Mouse (Mus musculus): ENCODE results near the gene Slc25a23.

Slc25a23 gene

DNA sequence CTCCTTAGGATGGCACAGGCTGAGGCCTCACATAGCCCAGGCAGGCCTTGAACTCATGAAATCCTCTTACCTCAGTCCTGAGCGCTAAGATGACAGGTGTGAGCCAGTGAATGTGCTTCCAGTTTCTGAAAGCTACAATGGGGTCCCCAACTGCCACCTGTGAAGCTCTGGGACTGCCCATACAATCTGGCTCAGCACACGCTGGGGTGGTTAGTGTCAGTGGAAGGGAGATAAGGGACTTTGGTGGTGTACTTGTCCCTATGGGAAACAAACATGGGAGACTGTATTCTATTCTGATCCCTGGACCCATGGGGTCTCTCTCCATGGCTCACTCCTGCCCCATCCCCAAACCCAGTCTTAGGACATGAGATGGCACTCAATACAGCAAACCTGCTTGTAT is 40.0 kb downstream of the Slc25a23 start:
- no peak for DNase-seq (ENCODE audit: low spot score in 2 of 2)

DNA sequence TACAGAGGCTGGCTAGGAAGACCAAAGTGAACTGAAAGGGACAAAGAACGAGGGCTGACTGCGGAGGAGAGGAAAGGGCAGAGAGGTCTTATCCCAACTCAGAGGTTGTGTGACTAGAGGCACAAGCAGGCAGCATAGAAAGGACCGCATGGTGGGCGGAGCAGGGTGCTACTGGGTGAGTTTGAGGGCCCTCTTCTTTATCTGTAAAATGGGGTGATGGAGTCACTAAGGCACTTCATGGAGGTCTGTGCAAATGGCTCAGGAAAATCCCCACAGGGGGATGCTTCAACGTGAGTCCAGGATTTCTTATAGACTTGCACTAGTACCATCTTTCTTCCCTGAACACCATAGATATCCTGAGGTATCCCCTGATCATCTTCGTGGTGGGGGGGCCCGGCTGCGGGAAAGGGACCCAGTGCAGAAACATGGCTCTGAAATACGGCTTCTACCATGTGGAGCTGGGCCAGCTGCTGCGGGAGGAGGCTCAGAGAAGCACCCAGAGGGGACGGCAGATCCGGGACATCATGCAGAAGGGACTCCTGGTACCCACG is 47.3 kb downstream of the Slc25a23 start:
- no peak for DNase-seq (ENCODE audit: low spot score in 2 of 2)

DNA sequence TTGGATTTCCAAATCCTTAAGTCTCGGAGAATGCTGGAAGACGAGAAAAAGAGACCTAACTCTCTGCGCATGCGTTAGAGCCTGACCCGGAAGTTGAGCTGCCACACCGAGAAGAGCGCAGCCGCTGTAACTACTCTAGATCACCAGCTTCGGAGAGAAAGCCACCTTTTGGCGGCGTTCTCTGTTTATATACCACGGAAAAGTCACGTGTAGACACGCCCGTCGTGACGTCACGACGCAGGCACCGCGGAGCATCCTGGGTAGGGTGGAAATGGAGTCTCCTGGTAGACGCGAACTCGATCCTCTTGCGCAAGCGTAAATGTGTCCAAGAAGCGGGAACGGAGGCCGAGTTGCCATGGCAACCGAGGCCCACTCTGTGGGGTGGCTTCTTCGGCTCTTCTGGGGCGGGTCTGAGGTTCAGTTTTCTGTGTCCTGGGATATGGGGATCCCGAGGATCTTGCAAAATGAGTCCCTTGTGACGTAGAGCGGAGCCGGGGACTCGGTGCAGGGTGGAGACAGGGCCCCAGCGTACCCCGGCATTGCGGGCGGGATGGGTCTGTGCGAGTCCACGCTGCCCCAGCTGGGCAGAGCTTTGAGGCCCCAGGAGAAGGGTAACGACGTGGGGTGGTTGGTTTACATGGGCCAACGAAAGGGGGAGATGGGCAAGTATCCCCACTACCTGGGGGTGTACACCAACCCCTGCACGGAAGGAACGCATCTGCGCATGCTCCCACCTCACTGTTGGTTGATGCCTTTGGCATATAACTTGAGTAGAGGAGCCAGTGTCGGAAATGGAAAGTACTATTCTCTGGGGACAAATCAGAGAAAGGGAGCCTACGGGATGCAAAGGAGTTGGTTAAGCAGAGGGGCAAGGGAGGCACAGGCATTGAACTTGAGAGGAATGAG is 48.2 kb downstream of the Slc25a23 start, which contains the start of the genes Gtf2f1 and Gm17949:
TSS of gene Gtf2f1 (minus strand) at position 53 of the 906 bp plus-strand sequence.
TSS of gene Gm17949 (plus strand) at position 234 of the 906 bp plus-strand sequence.
- peak; percentile 94 for DNase-seq (ENCODE audit: low spot score in 2 of 2)

DNA sequence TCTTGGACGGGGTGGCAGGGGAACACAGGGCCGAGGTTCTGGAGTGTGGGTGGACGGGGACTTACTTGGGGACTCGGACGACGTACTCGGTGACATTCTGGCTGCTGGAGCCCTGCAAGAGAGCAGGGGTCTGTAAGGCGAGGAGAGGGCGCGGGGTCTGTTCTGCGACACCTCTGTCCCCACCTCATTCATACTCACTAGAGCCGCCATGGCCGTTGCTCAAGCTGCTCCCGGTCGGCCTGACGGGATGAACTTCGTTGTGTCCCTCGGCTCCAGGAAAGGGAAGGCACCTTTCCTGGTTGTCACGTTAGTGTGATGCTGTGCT is 48.8 kb downstream of the Slc25a23 start:
- DNase-seq (ENCODE audit: low spot score in 2 of 2), result no peak

DNA sequence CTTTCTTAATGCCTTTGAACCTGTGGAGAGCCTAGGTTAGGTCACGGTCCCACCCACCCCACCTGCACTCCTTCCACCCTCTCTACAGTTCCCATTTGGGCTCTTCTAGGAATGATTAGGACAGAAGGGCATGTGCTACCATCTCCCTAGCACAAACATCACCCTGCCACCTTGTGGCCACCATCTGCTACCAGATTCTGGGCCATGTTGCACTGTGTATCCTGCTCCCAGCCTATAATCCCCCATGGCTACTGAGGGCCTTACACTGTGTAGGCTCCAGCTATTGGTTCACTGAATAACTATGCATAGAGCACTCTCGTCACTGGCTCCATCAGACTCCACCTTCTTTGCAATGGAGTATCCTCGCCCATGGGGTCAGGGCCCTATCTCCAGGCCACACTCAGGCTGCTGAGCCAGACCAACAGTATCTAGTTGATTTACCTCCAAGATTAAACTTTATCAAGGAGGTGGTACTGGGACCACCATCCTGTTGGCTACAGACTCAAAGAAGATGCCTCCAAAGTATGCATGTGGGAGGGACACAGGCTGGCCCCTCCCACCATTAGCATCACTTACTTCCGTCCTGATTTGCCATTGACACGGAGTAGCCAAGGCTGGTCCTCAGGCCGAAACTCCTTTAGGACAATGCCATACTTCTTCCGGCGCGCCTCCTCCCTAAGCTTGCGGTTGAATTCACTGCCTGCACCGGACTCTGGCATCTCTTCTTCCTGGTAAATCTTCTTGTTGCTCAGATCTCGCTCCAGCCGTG is 52.3 kb downstream of the Slc25a23 start:
- DNase-seq (ENCODE audit: low spot score in 2 of 2), result no peak

DNA sequence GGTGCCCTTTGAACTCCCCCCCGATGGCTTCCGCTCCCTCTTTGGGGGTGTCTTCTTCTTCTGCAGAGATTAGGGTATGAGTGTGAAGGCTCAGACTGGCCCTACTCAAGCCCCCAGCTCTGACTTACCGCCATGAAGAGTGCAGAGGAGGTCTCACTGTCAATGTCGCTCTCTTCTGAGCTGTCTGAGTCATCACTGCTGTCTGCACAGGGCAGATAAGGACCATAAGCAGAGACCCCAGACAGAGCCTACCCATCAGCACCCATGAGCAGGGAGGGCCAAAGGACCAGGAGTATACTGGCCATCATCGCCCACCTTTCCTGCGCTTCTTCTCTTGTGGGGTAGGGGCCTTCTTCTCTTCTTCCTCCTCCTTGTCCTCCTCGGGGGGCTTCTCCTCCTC is 55.7 kb downstream of the Slc25a23 start:
- DNase-seq (ENCODE audit: low spot score in 2 of 2), result no peak

DNA sequence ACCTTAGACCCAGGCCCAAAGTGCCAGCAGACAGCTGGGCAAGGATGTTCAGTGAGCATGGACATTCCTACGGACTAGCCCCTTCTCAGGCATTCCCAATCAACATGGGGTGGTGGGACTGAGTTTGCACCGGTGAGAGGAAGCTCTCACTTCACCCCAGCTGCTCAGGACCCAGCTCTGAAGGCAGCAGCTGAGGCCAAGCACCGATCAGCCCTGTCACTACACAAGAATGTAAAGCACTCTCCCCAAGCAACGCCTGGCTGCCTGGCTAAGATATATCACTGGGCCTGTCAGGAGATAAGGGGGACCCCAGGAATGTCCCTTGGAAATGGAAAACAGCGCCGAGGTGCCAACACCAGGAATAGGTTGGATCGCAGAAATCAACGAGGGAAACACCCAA is 58.4 kb downstream of the Slc25a23 start:
- DNase-seq (ENCODE audit: low spot score in 2 of 2), result no peak

DNA sequence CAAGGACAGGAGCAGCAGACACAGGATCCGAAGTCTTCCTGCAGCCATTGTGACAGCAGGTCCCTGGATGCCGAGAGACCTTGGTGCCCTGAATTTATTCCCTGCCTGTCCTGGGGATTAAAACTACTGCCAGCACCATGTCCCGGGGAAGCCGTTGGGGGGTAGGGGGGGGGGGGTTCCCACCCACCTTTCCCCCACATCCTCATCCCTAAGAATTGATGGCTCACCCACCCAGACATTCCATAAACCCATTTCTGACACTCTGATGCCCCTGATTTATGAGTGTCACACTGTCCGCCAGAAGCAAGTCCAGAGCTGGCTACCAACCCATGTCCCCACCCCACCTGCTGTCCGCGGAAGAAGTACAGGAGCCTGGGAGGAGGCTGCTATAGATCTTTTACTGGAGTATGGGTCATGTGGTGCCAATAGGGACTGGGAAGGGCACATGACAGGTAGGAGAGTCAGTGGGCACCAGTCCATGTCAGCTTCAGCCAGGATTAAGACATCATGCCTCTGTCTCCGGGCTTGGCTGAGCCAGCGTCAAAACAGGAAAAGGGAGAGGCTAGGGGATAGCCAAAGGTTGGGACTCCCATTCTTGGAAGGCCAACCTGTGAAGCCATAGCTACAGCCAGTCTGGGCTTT is 59.6 kb downstream of the Slc25a23 start, which contains the start of gene Pspn:
TSS of gene Pspn (minus strand) at position 51 of the 642 bp plus-strand sequence.
- DNase-seq (ENCODE audit: low spot score in 2 of 2), result no peak

DNA sequence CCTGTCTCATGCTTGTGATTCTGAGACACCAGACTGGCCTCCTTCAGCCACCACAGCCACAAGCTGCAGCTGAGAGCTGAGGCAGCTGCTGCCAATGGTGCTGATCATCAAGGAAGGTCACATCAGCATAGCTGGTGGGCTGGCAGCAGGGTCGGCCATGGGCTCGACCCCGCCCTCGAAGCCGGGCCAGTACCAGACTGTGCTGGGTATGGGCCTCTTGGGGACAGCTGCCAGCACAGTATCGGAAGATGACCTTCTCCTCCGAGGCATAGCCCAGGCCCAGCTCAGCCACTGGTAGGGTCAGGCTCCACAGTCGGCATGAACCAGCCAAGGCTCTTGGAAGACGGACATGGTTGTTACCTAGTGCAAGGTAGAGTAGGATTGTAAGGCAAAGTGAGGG is 60.2 kb downstream of the Slc25a23 start:
- no peak for DNase-seq (ENCODE audit: low spot score in 2 of 2)

DNA sequence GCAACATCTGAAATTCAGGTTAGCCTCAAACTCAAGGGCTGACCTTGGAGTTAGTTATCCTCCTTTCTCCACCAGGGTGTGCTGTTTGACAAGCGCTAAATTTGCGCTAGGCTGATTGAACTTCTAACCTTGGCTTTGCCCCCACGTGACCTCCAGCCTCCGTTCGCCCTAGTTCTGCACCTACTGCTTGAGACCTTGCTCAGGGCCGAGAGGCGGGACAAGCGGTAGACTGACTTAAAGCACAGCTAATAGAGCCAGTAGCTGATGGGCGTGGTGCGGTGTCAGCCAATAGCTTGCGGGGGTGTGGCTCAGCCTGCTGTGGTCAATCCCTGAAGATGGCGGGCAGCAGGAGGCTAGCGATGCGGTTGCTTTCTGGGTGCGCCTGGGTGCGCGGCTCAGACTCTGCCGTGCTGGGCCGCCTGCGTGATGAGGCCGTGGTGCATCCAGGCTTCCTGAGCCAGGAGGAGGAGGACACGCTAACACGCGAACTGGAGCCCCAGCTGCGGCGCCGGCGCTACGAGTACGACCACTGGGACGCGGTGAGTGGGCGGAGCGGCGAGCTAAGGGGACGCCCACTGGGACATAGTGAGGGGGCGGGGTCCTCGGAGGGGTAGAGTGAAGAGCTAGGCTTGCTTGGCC is 62.5 kb downstream of the Slc25a23 start, which contains the start of gene Alkbh7:
TSS of gene Alkbh7 (plus strand) at position 311 of the 639 bp plus-strand sequence.
- DNase-seq (ENCODE audit: low spot score in 2 of 2), result peak; percentile 94 to 95

DNA sequence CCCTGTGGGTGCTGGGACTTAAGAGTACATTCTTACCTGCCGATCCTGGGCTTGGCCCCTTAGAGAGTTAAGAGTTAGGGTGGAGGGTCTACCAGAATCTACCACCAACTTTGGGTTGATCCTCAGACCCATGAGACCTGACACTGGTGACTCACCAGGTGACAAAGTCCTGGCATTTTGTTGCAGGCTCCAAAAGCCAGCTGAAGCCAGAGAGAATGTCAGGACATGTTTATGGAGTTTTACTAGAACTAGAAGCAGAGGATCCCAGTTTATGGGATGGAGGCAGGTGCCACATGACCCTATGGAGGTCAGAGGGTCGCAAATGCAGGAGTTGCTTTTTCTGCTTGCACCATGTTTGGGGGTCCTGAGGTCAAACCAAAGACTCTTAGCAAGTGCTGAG is 63.2 kb downstream of the Slc25a23 start:
- no peak for DNase-seq (ENCODE audit: low spot score in 2 of 2)

DNA sequence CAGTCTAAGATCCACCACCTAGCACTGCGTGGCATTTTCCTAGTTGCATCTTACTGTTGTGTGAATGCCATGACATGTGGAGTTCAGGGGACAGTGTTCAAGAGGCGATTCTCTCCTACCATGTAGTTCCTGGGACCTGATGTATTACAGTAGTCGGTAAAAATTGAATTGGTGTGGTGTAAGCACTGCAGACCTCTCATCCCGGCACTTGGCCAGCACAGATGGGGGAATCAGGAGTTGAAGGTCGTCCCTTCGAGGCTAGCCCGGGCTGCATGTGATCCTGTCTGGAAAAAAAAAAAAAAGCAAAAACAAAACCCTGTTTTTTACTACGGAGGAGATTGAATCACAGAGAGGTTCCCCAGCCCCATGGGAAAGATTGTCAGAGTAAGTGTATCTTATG is 64.6 kb downstream of the Slc25a23 start:
- DNase-seq (ENCODE audit: low spot score in 2 of 2), result no peak
